In genomic region chr3:65858118-65858517, GRCm38 (mm10) we compare ENCODE assay signal across 14 mouse cellular contexts.
A peak's percentile ranks its signal among the peaks of the same experiment; 100 is the strongest.
DNase-seq lines count a peak whose midpoint lies in the region; ATAC-seq and TF ChIP-seq lines count a peak whose summit lies in the region.
"Had no signal": no experiment of that assay in that cellular context is flagged by ENCODE, and none has a peak within 500 bp of the region (broad histone marks: within the 10 kb centered on the region; RNA-seq: fewer than 3 reads in every experiment).

No protein-coding gene starts in this region.

- H3K9ac ChIP-seq in intestine, embryonic 14.5 days (ENCODE audit: low read length), result no peak overlapping the region
- no peak overlapping the region for H3K9ac ChIP-seq in intestine, postnatal 0 days (ENCODE audit: low read depth, low read length)
- no peak overlapping the region for H3K9ac ChIP-seq in lung, postnatal 0 days (replicated peaks; ENCODE audit: low read depth)
- no peak overlapping the region for H3K9ac ChIP-seq in neural tube, embryonic 12.5 days

- H3K4me2 ChIP-seq in intestine, embryonic 14.5 days (ENCODE audit: low read length), result 0 out of 2 replicates have a peak overlapping the region, but pooled peaks have one; percentile 16
- H3K4me2 ChIP-seq in intestine, postnatal 0 days (replicated peaks; ENCODE audit: low read depth), result no peak overlapping the region
- no peak overlapping the region for H3K4me2 ChIP-seq in lung, postnatal 0 days (replicated peaks; ENCODE audit: low read depth, low read length)
- H3K4me2 ChIP-seq in neural tube, embryonic 12.5 days (replicated peaks), result 0 out of 2 replicates have a peak overlapping the region, but pooled peaks have one; percentile 31

- H3K9me3 ChIP-seq in intestine, embryonic 14.5 days (ENCODE audit: control insufficient read depth, low read length), result no peaks in the 10 kb centered on the region
- H3K9me3 ChIP-seq in intestine, postnatal 0 days (ENCODE audit: control insufficient read depth), result no peaks in the 10 kb centered on the region
- no peaks in the 10 kb centered on the region for H3K9me3 ChIP-seq in lung, postnatal 0 days (ENCODE audit: low read length)
- H3K9me3 ChIP-seq in neural tube, embryonic 12.5 days, result no peaks in the 10 kb centered on the region
- H3K9me3 ChIP-seq: limb, embryonic 12.5 days had no signal

- H3K36me3 ChIP-seq in intestine, embryonic 14.5 days (ENCODE audit: control insufficient read depth, insufficient read depth, low read length), result no peaks in the 10 kb centered on the region
- no peaks in the 10 kb centered on the region for H3K36me3 ChIP-seq in intestine, postnatal 0 days (ENCODE audit: control insufficient read depth, insufficient read depth)
- no peaks in the 10 kb centered on the region for H3K36me3 ChIP-seq in lung, postnatal 0 days (ENCODE audit: insufficient read depth, low read length)
- no peaks in the 10 kb centered on the region for H3K36me3 ChIP-seq in neural tube, embryonic 12.5 days
- H3K36me3 ChIP-seq: limb, embryonic 12.5 days had no signal

- 54% methylated on average over 11 of the region's 11 CpGs for WGBS in intestine, embryonic 14.5 days
- WGBS in intestine, postnatal 0 days, result 51% methylated on average over 11 of the region's 11 CpGs
- 40% methylated on average over 11 of the region's 11 CpGs for WGBS in lung, postnatal 0 days
- WGBS in lung, adult 2 months, result 40% methylated on average over 11 of the region's 11 CpGs
- 31% methylated on average over 11 of the region's 11 CpGs for whole genome bisulfite sequencing in neural tube, embryonic 12.5 days

- TF ChIP-seq CTCF in intestine, postnatal 0 days (IDR thresholded peaks at IDR 0.05; ENCODE audit: low read depth), result no peak
- TF ChIP-seq CTCF in lung, postnatal 0 days (IDR thresholded peaks at IDR 0.05), result no peak
- TF ChIP-seq CTCF in lung, adult 2 months (IDR thresholded peaks at IDR 0.05; ENCODE audit: insufficient read depth, low read length), result no peak

- peak; percentile 59 for DNase-seq in adrenal gland, postnatal 10 days
- no peak for DNase-seq in adrenal gland, adult 8-10 months
- peak; percentile 31 for DNase-seq in intestine, embryonic 14.5 days (ENCODE audit: low spot score)
- peak; percentile 83 for DNase-seq in lung, postnatal 0 days (ENCODE audit: low spot score)
- DNase-seq in lung, adult 2 months, result no peak
- no peak for DNase-seq in Muller cell, postnatal 12 days (ENCODE audit: inconsistent ontology term)
- DNase-seq: gastrocnemius, postnatal 25 days; spleen, adult 18-20 months had no signal

- H3K4me3 ChIP-seq in intestine, embryonic 14.5 days (ENCODE audit: low read depth, low read length), result no peak overlapping the region
- H3K4me3 ChIP-seq in intestine, postnatal 0 days (ENCODE audit: low read depth, low read length), result no peak overlapping the region
- H3K4me3 ChIP-seq in lung, postnatal 0 days (ENCODE audit: low read depth, low read length), result no peak overlapping the region
- no peak overlapping the region for H3K4me3 ChIP-seq in lung, adult 2 months (replicated peaks; ENCODE audit: extremely low read depth, low read depth, low read length)
- H3K4me3 ChIP-seq in neural tube, embryonic 12.5 days, result no peak overlapping the region
- H3K4me3 ChIP-seq: limb, embryonic 12.5 days had no signal

- TF ChIP-seq POLR2A in lung, adult 2 months (IDR thresholded peaks at IDR 0.05; ENCODE audit: borderline replicate concordance, extremely low read depth, low read depth, low read length), result no peak

- no peak overlapping the region for H3K27ac ChIP-seq in intestine, embryonic 14.5 days (ENCODE audit: low read depth)
- H3K27ac ChIP-seq in intestine, postnatal 0 days (ENCODE audit: low read depth, low read length), result no peak overlapping the region; the same call in 1 of the 2 replicates
- peak overlapping the region; percentile 8; the same call in 1 of the 2 replicates for H3K27ac ChIP-seq in lung, postnatal 0 days (ENCODE audit: low read length)
- H3K27ac ChIP-seq in neural tube, embryonic 12.5 days, result no peak overlapping the region
- H3K27ac ChIP-seq: limb, embryonic 12.5 days; macrophage had no signal

- H3K27me3 ChIP-seq in intestine, embryonic 14.5 days (replicated peaks; ENCODE audit: control insufficient read depth, insufficient read depth, low read length), result no peaks in the 10 kb centered on the region
- no peaks in the 10 kb centered on the region for H3K27me3 ChIP-seq in intestine, postnatal 0 days (replicated peaks; ENCODE audit: control insufficient read depth, insufficient read depth, low read length)
- H3K27me3 ChIP-seq in lung, postnatal 0 days (replicated peaks; ENCODE audit: insufficient read depth, low read length), result no peaks in the 10 kb centered on the region
- no peaks in the 10 kb centered on the region for H3K27me3 ChIP-seq in neural tube, embryonic 12.5 days (replicated peaks)
- H3K27me3 ChIP-seq: Patski had no signal

- H3K4me1 ChIP-seq in intestine, embryonic 14.5 days (replicated peaks; ENCODE audit: control insufficient read depth, insufficient read depth, low read length), result peaks cover 23% of the 10 kb centered on the region
- H3K4me1 ChIP-seq in intestine, postnatal 0 days (replicated peaks; ENCODE audit: control insufficient read depth, insufficient read depth, low read length), result 0 out of 2 replicates have a peak, but pooled peaks cover 4% of the 10 kb centered on the region
- peaks cover 14% of the 10 kb centered on the region for H3K4me1 ChIP-seq in lung, postnatal 0 days (ENCODE audit: insufficient read depth, low read depth, low read length)
- H3K4me1 ChIP-seq in lung, adult 2 months (ENCODE audit: control insufficient read depth, insufficient read depth, low read length), result peaks cover 9% of the 10 kb centered on the region
- peaks cover 25% of the 10 kb centered on the region for H3K4me1 ChIP-seq in neural tube, embryonic 12.5 days

- no peak for ATAC-seq in intestine, embryonic 14.5 days (replicated peaks; ENCODE audit: low FRiP score, low TSS enrichment, low read depth)
- ATAC-seq in intestine, postnatal 0 days, result no peak
- peak; percentile 82 for ATAC-seq in lung, postnatal 0 days
- ATAC-seq in neural tube, embryonic 12.5 days (ENCODE audit: low FRiP score, low read depth), result no peak
- ATAC-seq: intestine, embryonic 16.5 days; Patski had no signal

- TF ChIP-seq EP300 in lung, postnatal 0 days (IDR thresholded peaks at IDR 0.05), result peak; percentile 97

Comparison
In these comparisons a context has a peak if more than half of its experiments do, and no peak if none do; other contexts are left out.
1. DNase-seq: peak in adrenal gland, postnatal 10 days (single experiment), intestine, embryonic 14.5 days (single experiment) and lung, postnatal 0 days (single experiment); none in adrenal gland, adult 8-10 months (single experiment), lung, adult 2 months (single experiment) and Muller cell, postnatal 12 days (single experiment).
2. H3K4me2 ChIP-seq: peak in intestine, embryonic 14.5 days (single experiment) and neural tube, embryonic 12.5 days (single experiment); none in intestine, postnatal 0 days (single experiment) and lung, postnatal 0 days (single experiment).